Comparison of ENCODE assay signal across 7 mouse cellular contexts in genomic region chr10:42989910-42990309, GRCm38 (mm10).
A peak's percentile ranks its signal among the peaks of the same experiment; 100 is the strongest.
DNase-seq lines count a peak whose midpoint lies in the region; ATAC-seq and TF ChIP-seq lines count a peak whose summit lies in the region.

No protein-coding gene starts in this region.

- no peak overlapping the region for H3K4me3 ChIP-seq in midbrain, embryonic 11.5 days (ENCODE audit: low read depth, low read length)
- no peak overlapping the region for H3K4me3 ChIP-seq in midbrain, embryonic 16.5 days (ENCODE audit: low read depth, low read length)

- H3K27me3 ChIP-seq in midbrain, embryonic 11.5 days (ENCODE audit: control insufficient read depth, insufficient read depth, low read length) = no peaks in the 10 kb centered on the region
- no peaks in the 10 kb centered on the region for H3K27me3 ChIP-seq in midbrain, embryonic 16.5 days (ENCODE audit: control insufficient read depth, insufficient read depth, low read depth, low read length)

- no peak overlapping the region for H3K27ac ChIP-seq in midbrain, embryonic 11.5 days (ENCODE audit: low read depth, low read length)
- no peak overlapping the region for H3K27ac ChIP-seq in midbrain, embryonic 16.5 days (ENCODE audit: low read length)

- ATAC-seq in midbrain, embryonic 11.5 days (ENCODE audit: low FRiP score) = no peak
- ATAC-seq in midbrain, embryonic 16.5 days = no peak
- ATAC-seq in erythroblast, adult 5-6 weeks (replicated peaks; ENCODE audit: low FRiP score, poor library complexity, severe bottlenecking) = peak; percentile 60; the same call in 1 of the 2 replicates

- intact Hi-C loops in left cerebral cortex, postnatal 14 days (cut with DNase I) = loop anchor here (2.0 to 5.0 kb wide), 2 partner anchors 31 to 153 kb away; no protein-coding TSS in a partner anchor

- DNase-seq in midbrain, embryonic 11.5 days (ENCODE audit: low spot score, missing footprints) = peak; percentile 95
- DNase-seq in MEL-GATA-1-ER (ENCODE audit: extremely low read depth, low read depth) = peak; percentile 66
- peak; percentile 83 for DNase-seq in brain, embryonic 14.5 days (ENCODE audit: low read depth)
- DNase-seq in left cerebral cortex, postnatal 14 days (ENCODE audit: low spot score in 2 of 2) = peak; percentile 43 to 53
- DNase-seq in retina, embryonic 14.5 days (ENCODE audit: low spot score) = peak; percentile 84

- 31% methylated on average over 6 of the region's 6 CpGs for WGBS in midbrain, embryonic 11.5 days
- 30% methylated on average over 6 of the region's 6 CpGs for WGBS in midbrain, embryonic 16.5 days

- H3K9ac ChIP-seq in midbrain, embryonic 11.5 days (ENCODE audit: low read length) = no peak overlapping the region
- H3K9ac ChIP-seq in midbrain, embryonic 16.5 days (ENCODE audit: low read depth, low read length) = no peak overlapping the region

- H3K4me1 ChIP-seq in midbrain, embryonic 11.5 days (ENCODE audit: control insufficient read depth, insufficient read depth, low read length) = peaks cover 10% of the 10 kb centered on the region
- H3K4me1 ChIP-seq in midbrain, embryonic 16.5 days (ENCODE audit: control insufficient read depth, insufficient read depth, low read length) = peaks cover 9% of the 10 kb centered on the region

- no peaks in the 10 kb centered on the region for H3K9me3 ChIP-seq in midbrain, embryonic 11.5 days (ENCODE audit: control insufficient read depth, low read length)
- H3K9me3 ChIP-seq in midbrain, embryonic 16.5 days (replicated peaks; ENCODE audit: control insufficient read depth, low read length, poor library complexity, severe bottlenecking) = no peaks in the 10 kb centered on the region

- TF ChIP-seq POLR2A in brain, embryonic 14.5 days (IDR thresholded peaks at IDR 0.05; ENCODE audit: borderline replicate concordance, extremely low read depth, insufficient read depth, insufficient read length, poor library complexity, severe bottlenecking) = no peak

- no peaks in the 10 kb centered on the region for H3K36me3 ChIP-seq in midbrain, embryonic 11.5 days (ENCODE audit: control insufficient read depth, insufficient read depth, low read length)
- no peaks in the 10 kb centered on the region for H3K36me3 ChIP-seq in midbrain, embryonic 16.5 days (ENCODE audit: control insufficient read depth, insufficient read depth, low read length)

- H3K4me2 ChIP-seq in midbrain, embryonic 11.5 days = no peak overlapping the region
- no peak overlapping the region for H3K4me2 ChIP-seq in midbrain, embryonic 16.5 days (ENCODE audit: low read length)

- TF ChIP-seq CTCF in brain, embryonic 14.5 days (IDR thresholded peaks at IDR 0.05; ENCODE audit: borderline replicate concordance, extremely low read depth, insufficient read depth, insufficient read length) = peak; percentile 81; the same call in 1 of the 2 replicates
